Mouse (Mus musculus) central nervous system, embryonic 14 days (tissue): ENCODE results near the gene Cnot4. TPM values are rescaled to one million over a fixed set of nuclear protein-coding genes. Genes with fewer than 3 reads are reported as not detected.

ENCODE experiments used
- polyA plus RNA-seq: library from polyadenylated mRNA; depleted of rRNA; stranded (reverse); fragments of >200 nt; gene quantifications from 2 replicates; pipeline ENCODE4 v1.2.3, GENCODE M21; 2012; rRNA removed

Gene Cnot4
- 24.7 and 25.5 TPM in 2 replicates for polyA plus RNA-seq

GRCm38 (mm10) chr6:35133579-35134488, at the start of gene Cnot4:
TSS of gene Cnot4 (minus strand) at chr6:35133724.

GRCm38 (mm10) chr6:35176979-35177649, 43.6 kb upstream of the Cnot4 start, which contains the start of gene Nup205:
TSS of gene Nup205 (plus strand) at chr6:35177421.

GRCm38 (mm10) chr6:34988081-34988761, 145.3 kb downstream of the Cnot4 start, which contains the start of gene Slc23a4:
TSS of gene Slc23a4 (minus strand) at chr6:34988404.

Other genes starting within 250 kb of the Cnot4 start
- gene Wdr91, start 222.8 kb downstream of the Cnot4 start, polyA plus RNA-seq, result 25.0 and 25.6 TPM in 2 replicates
- not detected in 2 replicates for gene Stra8, start 213.6 kb downstream of the Cnot4 start, polyA plus RNA-seq
- gene Slc23a4, start 145.3 kb downstream of the Cnot4 start, polyA plus RNA-seq, result 1.8 and 2.1 TPM in 2 replicates
- gene Nup205, start 43.7 kb upstream of the Cnot4 start, polyA plus RNA-seq, result 53.2 and 59.0 TPM in 2 replicates
- gene Slc13a4, start 174.4 kb upstream of the Cnot4 start, polyA plus RNA-seq, result 2.5 and 3.6 TPM in 2 replicates
- gene Fam180a, start 192.4 kb upstream of the Cnot4 start, polyA plus RNA-seq, result 0.20 and 1.2 TPM in 2 replicates